Comparison of ENCODE assay signal across 7 mouse cellular contexts in the genomic region with DNA sequence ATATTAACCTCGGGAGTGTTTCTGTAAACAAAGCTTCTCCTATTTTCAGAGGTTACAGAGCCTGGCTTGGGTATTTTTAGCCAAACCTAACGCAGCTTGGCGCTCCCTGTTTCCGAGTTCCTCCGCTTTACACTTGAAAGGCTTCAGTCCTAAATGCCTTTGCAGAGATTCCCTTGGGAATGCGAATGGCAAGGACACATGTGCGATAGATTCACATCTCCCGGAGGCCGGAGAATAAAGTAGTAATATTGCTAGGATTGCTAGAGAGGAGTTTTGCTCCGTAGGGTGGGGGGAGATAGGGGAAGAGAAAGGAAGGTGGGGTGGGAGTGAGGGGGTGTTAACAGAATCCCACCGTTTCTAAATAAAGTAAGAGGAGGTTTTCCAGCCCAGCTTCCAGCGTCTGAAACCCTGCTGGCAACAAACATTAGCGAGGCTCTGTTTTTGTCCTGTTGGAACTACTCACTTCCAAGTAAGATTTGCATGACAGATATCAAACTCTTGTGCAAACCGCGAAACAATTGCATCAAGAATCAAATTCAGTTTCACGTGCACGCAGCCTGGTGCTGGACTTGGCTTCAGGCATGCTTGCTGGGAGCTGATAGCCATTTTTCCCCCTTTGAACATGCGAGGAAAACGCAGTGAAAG. TPM values are rescaled to one million over a fixed set of nuclear protein-coding genes. Genes with fewer than 3 reads are reported as not detected.
DNase-seq lines count a peak whose midpoint lies in the region; ATAC-seq and TF ChIP-seq lines count a peak whose summit lies in the region.

No protein-coding gene starts in this region.

- peak overlapping the region; percentile 77 for H3K4me2 ChIP-seq in heart, embryonic 14.5 days (ENCODE audit: low read length)
- peak overlapping the region; percentile 50 for H3K4me2 ChIP-seq in liver, embryonic 14.5 days (ENCODE audit: low read depth)

- peak overlapping the region; percentile 39 for H3K4me3 ChIP-seq in cortical plate, adult 2 months (ENCODE audit: insufficient read depth, low read length)
- peak overlapping the region; percentile 55 to 61 for H3K4me3 ChIP-seq in heart, embryonic 14.5 days (ENCODE audit: control insufficient read depth in 1 of 2, insufficient read depth in 1 of 2, low read depth in 1 of 2, low read length in 2 of 2)
- H3K4me3 ChIP-seq in liver, embryonic 14.5 days (ENCODE audit: insufficient read depth in 1 of 2, low read depth in 2 of 2, low read length in 2 of 2), result peak overlapping the region; percentile 34 to 46

- H3K36me3 ChIP-seq in heart, embryonic 14.5 days (ENCODE audit: control insufficient read depth, insufficient read depth, low read length), result no peaks in the 10 kb centered on the region
- H3K36me3 ChIP-seq in liver, embryonic 14.5 days (replicated peaks; ENCODE audit: control insufficient read depth, insufficient read depth, low read depth), result no peaks in the 10 kb centered on the region

- DNase-seq in NIH3T3 (ENCODE audit: low read depth), result peak; percentile 3
- no peak for DNase-seq in liver, embryonic 14.5 days (ENCODE audit: low read depth in 3 of 3, low spot score in 3 of 3)
- peak; percentile 48 for DNase-seq in retina, postnatal 1 day
- DNase-seq in ovary, postnatal 10 days (ENCODE audit: low spot score), result no peak
- DNase-seq in layer of hippocampus, adult 8-10 months (ENCODE audit: low spot score in 2 of 2), result no peak

- no peaks in the 10 kb centered on the region for H3K27me3 ChIP-seq in heart, embryonic 14.5 days (ENCODE audit: control insufficient read depth, insufficient read depth, low read length)
- peaks cover 21% of the 10 kb centered on the region for H3K27me3 ChIP-seq in liver, embryonic 14.5 days (ENCODE audit: control insufficient read depth, insufficient read depth, low read length)

- H3K27ac ChIP-seq in cortical plate, adult 2 months (ENCODE audit: insufficient read depth, low read length), result peak overlapping the region; percentile 76; the same call in 1 of the 2 replicates
- peak overlapping the region; percentile 80 to 81 for H3K27ac ChIP-seq in heart, embryonic 14.5 days (replicated peaks in 1 of 2; ENCODE audit: control insufficient read depth in 1 of 2, insufficient read depth in 1 of 2, low read depth in 2 of 2, low read length in 2 of 2)
- no peak overlapping the region for H3K27ac ChIP-seq in liver, embryonic 14.5 days

- H3K9me3 ChIP-seq in heart, embryonic 14.5 days (ENCODE audit: control insufficient read depth, low read length), result no peaks in the 10 kb centered on the region
- H3K9me3 ChIP-seq in liver, embryonic 14.5 days (ENCODE audit: control insufficient read depth, low read length), result no peaks in the 10 kb centered on the region

- TF ChIP-seq EP300 in liver, embryonic 14.5 days (IDR thresholded peaks at IDR 0.05; ENCODE audit: low read depth), result no peak

- ATAC-seq in heart, embryonic 14.5 days (ENCODE audit: insufficient number of reproducible peaks, insufficient read depth, low FRiP score, low read depth), result no peak
- no peak for ATAC-seq in liver, embryonic 14.5 days (ENCODE audit: insufficient read depth)

- TF ChIP-seq POLR2A in cortical plate, adult 2 months (IDR thresholded peaks at IDR 0.05; ENCODE audit: extremely low read depth, insufficient read depth, low read length), result no peak

- WGBS in heart, embryonic 14.5 days, result under 1% methylated on average over 19 of the region's 19 CpGs
- 4% methylated on average over 19 of the region's 19 CpGs for WGBS in liver, embryonic 14.5 days (ENCODE audit: insufficient replicate concordance)

- no peak for TF ChIP-seq CTCF in cortical plate, adult 2 months (IDR thresholded peaks at IDR 0.05; ENCODE audit: extremely low read depth, insufficient read depth, low read length)
- no peak for TF ChIP-seq CTCF in liver, embryonic 14.5 days (IDR thresholded peaks at IDR 0.05; ENCODE audit: low read depth)

- no peaks in the 10 kb centered on the region for H3K4me1 ChIP-seq in cortical plate, adult 2 months (ENCODE audit: control insufficient read depth, insufficient read depth, low read length)
- peaks cover 5 to 34% of the 10 kb centered on the region in 2 experiments; a peak in 3 of 4 replicates for H3K4me1 ChIP-seq in heart, embryonic 14.5 days (ENCODE audit: control insufficient read depth in 2 of 2, insufficient read depth in 2 of 2, low read length in 2 of 2)
- peaks cover 0 to 2% of the 10 kb centered on the region in 2 experiments; a peak in 2 of 4 replicates for H3K4me1 ChIP-seq in liver, embryonic 14.5 days (replicated peaks; ENCODE audit: control insufficient read depth in 2 of 2, insufficient read depth in 2 of 2, low read length in 1 of 2)

- H3K9ac ChIP-seq in heart, embryonic 14.5 days (ENCODE audit: low read length), result peak overlapping the region; percentile 74
- H3K9ac ChIP-seq in liver, embryonic 14.5 days (replicated peaks), result no peak overlapping the region

RNA-seq across cellular contexts. Expression of a gene that starts 0.7 kb away (rescaled TPM):
- 56.8 and 59.1 TPM in 2 replicates for polyA plus RNA-seq in cortical plate, adult 2 months (2012; rRNA removed)
- polyA plus RNA-seq in heart, embryonic 14.5 days (2014; fragmentation: Nextera tagmentation; extraction: Ambion mirVana), result 20.8 and 22.2 TPM in 2 replicates
- polyA plus RNA-seq in liver, embryonic 14.5 days (2012; rRNA removed), result 2.2 and 2.3 TPM in 2 replicates
- 3.6 and 5.3 TPM in 2 replicates for polyA plus RNA-seq in liver, embryonic 14.5 days (2014; fragmentation: Nextera tagmentation; extraction: Ambion mirVana)
- total RNA-seq in layer of hippocampus, adult 8-10 months (2022), result 10 to 100 TPM; 41.9 to 49.1 (median 46.4) TPM

Comparison
In these comparisons a context has a peak if more than half of its experiments do, and no peak if none do; other contexts are left out.
1. DNase-seq: peak in NIH3T3 (single experiment) and retina, postnatal 1 day (single experiment); none in liver, embryonic 14.5 days (0 of 3), ovary, postnatal 10 days (single experiment) and layer of hippocampus, adult 8-10 months (0 of 2).
2. Peak in every context shown above with its lines, with median percentiles within 50 percentile points of each other: H3K4me3 ChIP-seq.